Mouse (Mus musculus) stomach, postnatal 0 days (tissue): Measurements from ENCODE around the gene Themis3. TPM values are rescaled to one million over a fixed set of nuclear protein-coding genes. Genes with fewer than 3 reads are reported as not detected.
A peak's percentile ranks its signal among the peaks of the same experiment; 100 is the strongest.

Experiments used
- ATAC-seq: fragments of 200-750 bp; cut with Nextera tagmentation; 2 replicates; pipeline ENCODE4 v1.8.0; 2017; ENCODE audit not compliant: low FRiP score, low TSS enrichment
- DNase-seq: peaks from one replicate; pipeline ENCODE4 v3.0.0-alpha.2; 2016; ENCODE audit warnings: low spot score
- H3K27ac ChIP-seq: fragments of 300-500 bp; sonication (generic); replicated peaks from 2 replicates; pipeline ENCODE4 v1.5.1; 2014; ENCODE audit warnings: mild to moderate bottlenecking, control low read depth
- H3K27me3 ChIP-seq: fragments of 300-500 bp; sonication (generic); 2 replicates; pipeline ENCODE4 v1.6.1; 2014; ENCODE audit warnings: low read length; ENCODE audit not compliant: control insufficient read depth, insufficient read depth
- H3K36me3 ChIP-seq: fragments of 300-500 bp; sonication (generic); 2 replicates; pipeline ENCODE4 v1.6.1; 2014; ENCODE audit warnings: low read length, mixed read lengths; ENCODE audit not compliant: control insufficient read depth, insufficient read depth
- H3K4me1 ChIP-seq: fragments of 300-500 bp; sonication (generic); replicated peaks from 2 replicates; pipeline ENCODE4 v1.6.1; 2014; ENCODE audit warnings: antibody characterized with exemption; ENCODE audit not compliant: control insufficient read depth, insufficient read depth
- H3K4me2 ChIP-seq: fragments of 300-500 bp; sonication (generic); replicated peaks from 2 replicates; pipeline ENCODE4 v1.6.1; 2014; ENCODE audit warnings: low read depth, mild to moderate bottlenecking, control low read depth, moderate library complexity
- H3K4me3 ChIP-seq: fragments of 300-500 bp; sonication (generic); 2 replicates; pipeline ENCODE4 v1.5.1; 2014; ENCODE audit warnings: low read depth, low read length, control low read depth
- H3K9ac ChIP-seq: fragments of 300-500 bp; sonication (generic); 2 replicates; pipeline ENCODE4 v1.6.1; 2014; ENCODE audit warnings: mild to moderate bottlenecking, low read length, control low read depth, mixed read lengths
- H3K9me3 ChIP-seq: fragments of 300-500 bp; sonication (generic); 2 replicates; pipeline ENCODE4 v1.6.1; 2016; ENCODE audit warnings: low read length; ENCODE audit not compliant: control insufficient read depth
- CTCF ChIP-seq: IDR thresholded peaks from 2 replicates; pipeline ENCODE4 v1.5.1; 2016; ENCODE audit warnings: antibody characterized with exemption, low read depth, mild to moderate bottlenecking, moderate library complexity
- EP300 ChIP-seq: optimal IDR thresholded peaks from 2 replicates; pipeline ENCODE3; 2016; ENCODE audit warnings: antibody characterized with exemption
- WGBS: fragments of 180-500 bp; shearing (Covaris S2); extraction: QIAGEN DNeasy Blood & Tissue Kit; methylation state at CpG from one replicate; pipeline ENCODE4 v1.1.7; 2014; 5-methylcytosine and 5-hydroxymethylcytosine counted together
- polyA plus RNA-seq: library from polyadenylated mRNA; unstranded; fragments of >200 nt; fragmentation: Nextera tagmentation; extraction: Ambion mirVana; gene quantifications from 2 replicates; pipeline ENCODE4 v1.2.1, GENCODE M21; 2015

Gene Themis3
- polyA plus RNA-seq, 1 experiment from 2014 or later = 0.17 TPM

- Histone ChIP-seq H3K4me2 (no peak overlapping the region), H3K4me3 (no peak overlapping the region), H3K36me3 (no peaks in the 10 kb centered on the region), H3K27ac (no peak overlapping the region), H3K9ac (no peak overlapping the region), H3K9me3 (no peaks in the 10 kb centered on the region), H3K4me1 (peaks cover 3% of the 10 kb centered on the region; the same call in 1 of the 2 replicates), H3K27me3 (no peaks in the 10 kb centered on the region)
- no peak for ATAC-seq
- DNase-seq = no peak
- no peak for TF ChIP-seq CTCF
- 79% methylated on average over 4 of the region's 4 CpGs for WGBS
Observed at GRCm38 (mm10) chr17:66516953-66517352, 77.5 kb downstream of the Themis3 start.

- no peak overlapping the region for H3K4me2 ChIP-seq
- 77% methylated on average over 10 of the region's 10 CpGs for WGBS
- TF ChIP-seq EP300 (no peak), CTCF (no peak)
Observed at GRCm38 (mm10) chr17:66514288-66514995, 80.0 kb downstream of the Themis3 start.

GRCm38 (mm10) chr17:66512202-66512956 is 82.0 kb downstream of the Themis3 start:
- Histone ChIP-seq H3K9ac (no peak overlapping the region), H3K27ac (no peak overlapping the region), H3K9me3 (no peaks in the 10 kb centered on the region), H3K4me3 (no peak overlapping the region), H3K4me1 (peaks cover 3% of the 10 kb centered on the region), H3K27me3 (no peaks in the 10 kb centered on the region), H3K36me3 (no peaks in the 10 kb centered on the region), H3K4me2 (no peak overlapping the region)
- TF ChIP-seq CTCF (no peak), EP300 (no peak)
- ATAC-seq (no peak), DNase-seq (no peak)
- 72% methylated on average over 15 of the region's 15 CpGs for WGBS

More at GRCm38 (mm10) chr17:66514288-66514995, 80.0 kb downstream of the Themis3 start:
- H3K4me1 ChIP-seq = peaks cover 6% of the 10 kb centered on the region
- ATAC-seq (no peak), DNase-seq (no peak)
- no peaks in the 10 kb centered on the region for H3K9me3 ChIP-seq
- H3K36me3 ChIP-seq = no peaks in the 10 kb centered on the region
- H3K9ac ChIP-seq = no peak overlapping the region
- no peak overlapping the region for H3K4me3 ChIP-seq
- no peaks in the 10 kb centered on the region for H3K27me3 ChIP-seq
- no peak overlapping the region for H3K27ac ChIP-seq

GRCm38 (mm10) chr17:66510221-66510683 is 84.2 kb downstream of the Themis3 start:
- peaks cover 4% of the 10 kb centered on the region for H3K36me3 ChIP-seq
- H3K4me3 ChIP-seq = no peak overlapping the region
- H3K27me3 ChIP-seq = no peaks in the 10 kb centered on the region
- H3K4me1 ChIP-seq = peaks cover 3% of the 10 kb centered on the region
- peak overlapping the region; percentile 56; the same call in 1 of the 2 replicates for H3K27ac ChIP-seq
- no peak overlapping the region for H3K4me2 ChIP-seq
- H3K9ac ChIP-seq = no peak overlapping the region
- TF ChIP-seq CTCF = no peak
- TF ChIP-seq EP300 = no peak
- ATAC-seq = peak; percentile 75
- WGBS = 16% methylated on average over 10 of the region's 10 CpGs
- H3K9me3 ChIP-seq = no peaks in the 10 kb centered on the region
- DNase-seq = peak; percentile 70

GRCm38 (mm10) chr17:66507049-66507954 is 87.1 kb downstream of the Themis3 start:
- H3K4me2 ChIP-seq = no peak overlapping the region
- WGBS = 65% methylated on average over 9 of the region's 9 CpGs
- peaks cover 8% of the 10 kb centered on the region for H3K36me3 ChIP-seq
- H3K27ac ChIP-seq = peak overlapping the region; percentile 30; the same call in 1 of the 2 replicates
- peak; percentile 29 for DNase-seq
- H3K27me3 ChIP-seq = no peaks in the 10 kb centered on the region
- H3K4me1 ChIP-seq = peaks cover 3% of the 10 kb centered on the region
- no peak overlapping the region for H3K4me3 ChIP-seq
- peak; percentile 79 for ATAC-seq
- TF ChIP-seq CTCF (no peak), EP300 (no peak)
- no peak overlapping the region; the same call in 1 of the 2 replicates for H3K9ac ChIP-seq
- no peaks in the 10 kb centered on the region for H3K9me3 ChIP-seq
